Mouse (Mus musculus): ENCODE data around the gene Npr3. TPM values are rescaled to one million over a fixed set of nuclear protein-coding genes. Genes with fewer than 3 reads are reported as not detected.

Gene Npr3
- polyA plus RNA-seq, 1 experiment: 1.2 TPM

GRCm38 (mm10) chr15:11860259-11860658 lies 46.8 kb downstream of the Npr3 start:
- TF ChIP-seq E2F4 (IDR thresholded peaks at IDR 0.05; ENCODE audit: insufficient read depth): no peak
- TF ChIP-seq TCF12 (IDR thresholded peaks at IDR 0.05; ENCODE audit: insufficient read depth, poor library complexity, severe bottlenecking): no peak
- TF ChIP-seq MYOG (IDR thresholded peaks at IDR 0.05; ENCODE audit: control insufficient read depth in 1 of 3, insufficient read depth in 1 of 3, insufficient read length in 2 of 3, low read depth in 2 of 3): no peak
- TF ChIP-seq MAX (IDR thresholded peaks at IDR 0.05; ENCODE audit: low read depth): no peak
- no peak for TF ChIP-seq TCF3 (IDR thresholded peaks at IDR 0.05; ENCODE audit: insufficient read length, low read depth)
- no peak for TF ChIP-seq POLR2A (IDR thresholded peaks at IDR 0.05; ENCODE audit: insufficient read length, low read depth)
- TF ChIP-seq REST (IDR thresholded peaks at IDR 0.05; ENCODE audit: insufficient read depth, insufficient read length): no peak
- TF ChIP-seq MYOD1 (IDR thresholded peaks at IDR 0.05; ENCODE audit: control insufficient read depth in 1 of 3, insufficient read length in 2 of 3, low read depth in 2 of 3): no peak
- TF ChIP-seq USF1 (IDR thresholded peaks at IDR 0.05; ENCODE audit: low read depth): no peak
- TF ChIP-seq CEBPB (IDR thresholded peaks at IDR 0.05; ENCODE audit: insufficient read depth, poor library complexity, severe bottlenecking): no peak
- TF ChIP-seq POLR2AphosphoS2 (IDR thresholded peaks at IDR 0.05; ENCODE audit: insufficient read length, low read depth): no peak
- TF ChIP-seq SRF (IDR thresholded peaks at IDR 0.05; ENCODE audit: control insufficient read depth, insufficient read length, low read depth): no peak
- Histone ChIP-seq H3K4me3 (no peak overlapping the region), H3ac (ENCODE audit: control insufficient read depth, insufficient read length) (no peak overlapping the region), H3K4me2 (ENCODE audit: low read depth) (no peak overlapping the region), H3K79me2 (ENCODE audit: control insufficient read depth, insufficient read depth) (no peaks in the 10 kb centered on the region), H3K36me3 (ENCODE audit: control insufficient read depth, insufficient read depth) (no peaks in the 10 kb centered on the region), H3K27me3 (ENCODE audit: control insufficient read depth, insufficient read depth, insufficient read length) (no peaks in the 10 kb centered on the region)

- Histone ChIP-seq H3K4me3 (no peak overlapping the region), H3K4me2 (ENCODE audit: low read depth) (no peak overlapping the region), H3K79me2 (ENCODE audit: control insufficient read depth, insufficient read depth) (no peaks in the 10 kb centered on the region), H3ac (ENCODE audit: control insufficient read depth, insufficient read length) (no peak overlapping the region), H3K27me3 (ENCODE audit: control insufficient read depth, insufficient read depth, insufficient read length) (no peaks in the 10 kb centered on the region), H3K36me3 (ENCODE audit: control insufficient read depth, insufficient read depth) (no peaks in the 10 kb centered on the region)
- peak in 1 of 3 experiments; percentile 49 for TF ChIP-seq MYOG (IDR thresholded peaks at IDR 0.05; ENCODE audit: control insufficient read depth in 1 of 3, insufficient read depth in 1 of 3, insufficient read length in 2 of 3, low read depth in 2 of 3)
- peak in 2 of 3 experiments; percentile 57 to 81 for TF ChIP-seq MYOD1 (IDR thresholded peaks at IDR 0.05; ENCODE audit: control insufficient read depth in 1 of 3, insufficient read length in 2 of 3, low read depth in 2 of 3)
- TF ChIP-seq POLR2A (IDR thresholded peaks at IDR 0.05; ENCODE audit: insufficient read length, low read depth): no peak
These were observed 47.3 kb downstream of the Npr3 start for GRCm38 (mm10) chr15:11859829-11860228.

GRCm38 (mm10) chr15:11858411-11858810 lies 48.7 kb downstream of the Npr3 start:
- TF ChIP-seq TCF12 (IDR thresholded peaks at IDR 0.05; ENCODE audit: insufficient read depth, poor library complexity, severe bottlenecking) (no peak), POLR2A (IDR thresholded peaks at IDR 0.05; ENCODE audit: insufficient read length, low read depth) (no peak), CEBPB (IDR thresholded peaks at IDR 0.05; ENCODE audit: insufficient read depth, poor library complexity, severe bottlenecking) (no peak), MAX (IDR thresholded peaks at IDR 0.05; ENCODE audit: low read depth) (no peak), SRF (IDR thresholded peaks at IDR 0.05; ENCODE audit: control insufficient read depth, insufficient read length, low read depth) (no peak), REST (IDR thresholded peaks at IDR 0.05; ENCODE audit: insufficient read depth, insufficient read length) (no peak), MYOG (IDR thresholded peaks at IDR 0.05; ENCODE audit: control insufficient read depth in 1 of 3, insufficient read depth in 1 of 3, insufficient read length in 2 of 3, low read depth in 2 of 3) (no peak), MYOD1 (IDR thresholded peaks at IDR 0.05; ENCODE audit: control insufficient read depth in 1 of 3, insufficient read length in 2 of 3, low read depth in 2 of 3) (no peak), USF1 (IDR thresholded peaks at IDR 0.05; ENCODE audit: low read depth) (no peak), E2F4 (IDR thresholded peaks at IDR 0.05; ENCODE audit: insufficient read depth) (no peak), POLR2AphosphoS2 (IDR thresholded peaks at IDR 0.05; ENCODE audit: insufficient read length, low read depth) (no peak), TCF3 (IDR thresholded peaks at IDR 0.05; ENCODE audit: insufficient read length, low read depth) (no peak)
- Histone ChIP-seq H3K4me2 (ENCODE audit: low read depth) (no peak overlapping the region), H3K27me3 (ENCODE audit: control insufficient read depth, insufficient read depth, insufficient read length) (no peaks in the 10 kb centered on the region), H3K36me3 (ENCODE audit: control insufficient read depth, insufficient read depth) (no peaks in the 10 kb centered on the region), H3ac (ENCODE audit: control insufficient read depth, insufficient read length) (no peak overlapping the region), H3K79me2 (ENCODE audit: control insufficient read depth, insufficient read depth) (no peaks in the 10 kb centered on the region), H3K4me3 (no peak overlapping the region)

- Histone ChIP-seq H3K4me3 (no peak overlapping the region), H3K36me3 (ENCODE audit: control insufficient read depth, insufficient read depth) (no peaks in the 10 kb centered on the region), H3K4me2 (ENCODE audit: low read depth) (no peak overlapping the region), H3ac (ENCODE audit: control insufficient read depth, insufficient read length) (no peak overlapping the region), H3K79me2 (ENCODE audit: control insufficient read depth, insufficient read depth) (no peaks in the 10 kb centered on the region), H3K27me3 (ENCODE audit: control insufficient read depth, insufficient read depth, insufficient read length) (no peaks in the 10 kb centered on the region)
- TF ChIP-seq POLR2A (IDR thresholded peaks at IDR 0.05; ENCODE audit: insufficient read length, low read depth) (no peak), TCF12 (IDR thresholded peaks at IDR 0.05; ENCODE audit: insufficient read depth, poor library complexity, severe bottlenecking) (no peak), USF1 (IDR thresholded peaks at IDR 0.05; ENCODE audit: low read depth) (no peak), REST (IDR thresholded peaks at IDR 0.05; ENCODE audit: insufficient read depth, insufficient read length) (no peak), CEBPB (IDR thresholded peaks at IDR 0.05; ENCODE audit: insufficient read depth, poor library complexity, severe bottlenecking) (no peak), TCF3 (IDR thresholded peaks at IDR 0.05; ENCODE audit: insufficient read length, low read depth) (no peak), MAX (IDR thresholded peaks at IDR 0.05; ENCODE audit: low read depth) (no peak), MYOG (IDR thresholded peaks at IDR 0.05; ENCODE audit: control insufficient read depth in 1 of 3, insufficient read depth in 1 of 3, insufficient read length in 2 of 3, low read depth in 2 of 3) (no peak), POLR2AphosphoS2 (IDR thresholded peaks at IDR 0.05; ENCODE audit: insufficient read length, low read depth) (no peak), SRF (IDR thresholded peaks at IDR 0.05; ENCODE audit: control insufficient read depth, insufficient read length, low read depth) (no peak)
These were observed 61.7 kb downstream of the Npr3 start for GRCm38 (mm10) chr15:11845204-11846062.
